Mouse (Mus musculus) layer of hippocampus, adult 8-10 months (tissue): ENCODE results near the gene Mcur1. TPM values are rescaled to one million over a fixed set of nuclear protein-coding genes. Genes with fewer than 3 reads are reported as not detected.

Experiments
- DNase-seq, 2 experiments: peaks; one replicate each; pipeline ENCODE4 v3.0.0; 2022; ENCODE audit warnings: low spot score in 2 of 2
- total RNA-seq, 4 experiments: library from RNA; stranded (reverse); gene quantifications; 2 replicates each; pipeline ENCODE4 v1.2.4; 2022

The Mcur1 gene
- total RNA-seq, 4 experiments from 2014 or later, result 21.4 to 34.0 (median 27.0) TPM

DNA sequence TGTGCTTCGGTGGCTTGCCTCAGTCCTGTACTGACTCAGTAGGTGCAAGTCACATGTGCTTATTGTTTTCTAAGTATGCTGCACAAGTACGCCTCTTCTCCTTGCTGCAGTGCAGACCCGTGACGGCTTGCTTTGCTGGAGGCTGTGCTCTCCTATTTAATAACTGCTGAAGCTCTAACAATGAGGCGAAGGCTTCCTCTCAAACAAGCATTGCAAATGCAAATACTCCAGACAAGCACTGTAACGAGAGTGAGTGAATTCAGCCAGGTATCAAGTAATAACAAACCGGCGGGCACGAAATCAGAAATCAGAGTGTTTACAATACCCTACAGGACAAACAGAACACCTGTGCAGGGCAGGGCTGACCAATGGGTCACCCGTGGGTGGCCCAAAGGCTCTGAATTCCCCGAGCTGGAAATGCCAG is 66.9 kb downstream of the Mcur1 start:
- DNase-seq, result no peak

Other genes with a start within 250 kb of the Mcur1 start
- gene Sirt5, start 194.7 kb downstream of the Mcur1 start, total RNA-seq, result 10 to 100 TPM; 18.4 to 25.4 (median 19.5) TPM
- 10 to 100 TPM; 71.6 to 79.7 (median 73.1) TPM for gene Nol7, start 161.8 kb downstream of the Mcur1 start, total RNA-seq
- 100 to 1,000 TPM in 2 of 4 experiments, 10 to 100 TPM in 2; 89.6 to 111 (median 99.4) TPM for gene Ranbp9, start 78.9 kb downstream of the Mcur1 start, total RNA-seq
- 10 to 100 TPM; 27.6 to 38.1 (median 32.3) TPM for gene Rnf182, start 55.5 kb upstream of the Mcur1 start, total RNA-seq
- 10 to 100 TPM in 2 of 4 experiments, 1 to 10 TPM in 2; 7.6 to 21.2 (median 13.4) TPM for gene Cd83, start 224.6 kb upstream of the Mcur1 start, total RNA-seq